Mouse (Mus musculus) heart, adult 2 months (tissue): ENCODE measurements around the gene Tbc1d30. TPM values are rescaled to one million over a fixed set of nuclear protein-coding genes. Genes with fewer than 3 reads are reported as not detected.
A peak's percentile ranks its signal among the peaks of the same experiment; 100 is the strongest.

Source experiments
- DNase-seq, 2 experiments: peaks; one replicate each; pipeline ENCODE4 v3.0.0; 2021
- H3K27ac ChIP-seq: fragments of 200-600 bp; 2 replicates; pipeline ENCODE4 v1.8.1; 2022
- H3K27me3 ChIP-seq: fragments of 200-500 bp; 2 replicates; pipeline ENCODE4 v1.6.1; 2012; ENCODE audit warnings: mild to moderate bottlenecking, low read length, inconsistent platforms, mixed read lengths; ENCODE audit not compliant: control insufficient read depth, insufficient read depth
- H3K36me3 ChIP-seq: fragments of 200-500 bp; 2 replicates; pipeline ENCODE4 v1.6.1; 2012; ENCODE audit warnings: low read length, inconsistent platforms; ENCODE audit not compliant: control insufficient read depth, insufficient read depth
- H3K4me1 ChIP-seq: fragments of 200-500 bp; 2 replicates; pipeline ENCODE4 v1.6.1; 2011; ENCODE audit warnings: low read length; ENCODE audit not compliant: control insufficient read depth, insufficient read depth
- H3K4me3 ChIP-seq: fragments of 200-600 bp; 2 replicates; pipeline ENCODE4 v1.8.1; 2022
- H3K79me2 ChIP-seq: fragments of 200-500 bp; replicated peaks from 2 replicates; pipeline ENCODE4 v1.6.1; 2012; ENCODE audit warnings: mild to moderate bottlenecking, inconsistent platforms, low read length, moderate library complexity, mixed read lengths; ENCODE audit not compliant: control insufficient read depth, insufficient read depth
- H3K9ac ChIP-seq: fragments of 200-500 bp; 2 replicates; pipeline ENCODE4 v1.6.1; 2012; ENCODE audit warnings: low read depth, mild to moderate bottlenecking, control low read depth, inconsistent platforms, low read length, mixed read lengths
- CTCF ChIP-seq: fragments of 200-600 bp; IDR thresholded peaks from 2 replicates; pipeline ENCODE4 v1.8.1; 2022; ENCODE audit warnings: antibody characterized with exemption, mild to moderate bottlenecking, moderate library complexity
- EP300 ChIP-seq: fragments of 200-500 bp; IDR thresholded peaks from 2 replicates; pipeline ENCODE4 v1.6.1; 2011; ENCODE audit warnings: low read depth, low read length, control low read depth; ENCODE audit not compliant: insufficient read depth
- POLR2A ChIP-seq: fragments of 200-500 bp; IDR thresholded peaks from 2 replicates; pipeline ENCODE4 v1.6.1; 2011; ENCODE audit warnings: mild to moderate bottlenecking, low read depth, low read length, control low read depth; ENCODE audit not compliant: insufficient read depth
- WGBS: fragments of 180-500 bp; shearing (Covaris S2); methylation state at CpG from one replicate; pipeline ENCODE4 v1.1.7; 2018; 5-methylcytosine and 5-hydroxymethylcytosine counted together
- intact Hi-C: fragments of 180-260 bp; cut with DNase I; formaldehyde crosslinking; loops from one replicate; pipeline ENCODE4 v1.15.1; 2025
- polyA plus RNA-seq: library from polyadenylated mRNA; depleted of rRNA; stranded (reverse); fragments of >200 nt; gene quantifications from 2 replicates; pipeline ENCODE4 v1.2.3, GENCODE M21; 2012
- total RNA-seq, 2 experiments: library from RNA; stranded (reverse); gene quantifications; 2 replicates each; pipeline ENCODE4 v1.2.3; 2021

Gene Tbc1d30
- total and polyA plus RNA-seq, 3 experiments, result 0.61 to 1.9 (median 1.8) TPM

GRCm38 (mm10) chr10:121228422-121228953, 122.6 kb downstream of the Tbc1d30 start:
- H3K4me1 ChIP-seq, result no peaks in the 10 kb centered on the region
- no peaks in the 10 kb centered on the region for H3K27me3 ChIP-seq
- DNase-seq, result no peak
- H3K27ac ChIP-seq, result no peak overlapping the region
- TF ChIP-seq EP300 (no peak), POLR2A (no peak), CTCF (no peak)
- no peaks in the 10 kb centered on the region for H3K36me3 ChIP-seq
- no peak overlapping the region for H3K4me3 ChIP-seq
- H3K79me2 ChIP-seq, result no peaks in the 10 kb centered on the region
- H3K9ac ChIP-seq, result no peak overlapping the region
- 86% methylated on average over 15 of the region's 15 CpGs for WGBS
- intact Hi-C loops, result no loop called here

- Histone ChIP-seq H3K9ac (no peak overlapping the region), H3K27me3 (no peaks in the 10 kb centered on the region), H3K27ac (no peak overlapping the region), H3K4me1 (no peaks in the 10 kb centered on the region), H3K36me3 (no peaks in the 10 kb centered on the region), H3K4me3 (no peak overlapping the region), H3K79me2 (no peaks in the 10 kb centered on the region)
- DNase-seq, result no peak
- 83% methylated on average over 16 of the region's 16 CpGs for WGBS
- intact Hi-C loops, result no loop called here
- TF ChIP-seq EP300 (no peak), CTCF (no peak), POLR2A (no peak)
These were observed 123.1 kb downstream of the Tbc1d30 start for GRCm38 (mm10) chr10:121227988-121228409.

- H3K79me2 ChIP-seq, result no peaks in the 10 kb centered on the region
- 82% methylated on average over 5 of the region's 5 CpGs for WGBS
These were observed 123.7 kb downstream of the Tbc1d30 start for GRCm38 (mm10) chr10:121227403-121227802.

GRCm38 (mm10) chr10:121225636-121226035, 125.4 kb downstream of the Tbc1d30 start:
- no peak overlapping the region for H3K27ac ChIP-seq
- H3K79me2 ChIP-seq, result no peaks in the 10 kb centered on the region
- intact Hi-C loops, result no loop called here
- H3K4me1 ChIP-seq, result no peaks in the 10 kb centered on the region
- WGBS, result 85% methylated on average over 6 of the region's 6 CpGs
- no peak overlapping the region for H3K4me3 ChIP-seq
- no peak overlapping the region for H3K9ac ChIP-seq
- DNase-seq, result no peak
- no peaks in the 10 kb centered on the region for H3K27me3 ChIP-seq
- no peaks in the 10 kb centered on the region for H3K36me3 ChIP-seq
- TF ChIP-seq POLR2A (no peak), CTCF (peak; percentile 39), EP300 (no peak)

More at GRCm38 (mm10) chr10:121227403-121227802, 123.7 kb downstream of the Tbc1d30 start:
- Histone ChIP-seq H3K27me3 (no peaks in the 10 kb centered on the region), H3K27ac (no peak overlapping the region), H3K4me3 (no peak overlapping the region), H3K9ac (no peak overlapping the region), H3K4me1 (no peaks in the 10 kb centered on the region), H3K36me3 (no peaks in the 10 kb centered on the region)
- TF ChIP-seq EP300 (no peak), CTCF (no peak), POLR2A (no peak)
- no peak for DNase-seq
- intact Hi-C loops, result no loop called here

- Histone ChIP-seq H3K79me2 (no peaks in the 10 kb centered on the region), H3K4me3 (no peak overlapping the region), H3K27ac (no peak overlapping the region), H3K27me3 (no peaks in the 10 kb centered on the region), H3K36me3 (no peaks in the 10 kb centered on the region), H3K4me1 (no peaks in the 10 kb centered on the region), H3K9ac (no peak overlapping the region)
- DNase-seq, result no peak
- intact Hi-C loops, result no loop called here
- WGBS, result 72% methylated on average over 4 of the region's 4 CpGs
- TF ChIP-seq CTCF (no peak), EP300 (no peak), POLR2A (no peak)
These were observed 128.2 kb downstream of the Tbc1d30 start for GRCm38 (mm10) chr10:121222881-121223280.

GRCm38 (mm10) chr10:121218616-121219015, 132.5 kb downstream of the Tbc1d30 start:
- intact Hi-C loops, result no loop called here
- Histone ChIP-seq H3K4me1 (no peaks in the 10 kb centered on the region), H3K27me3 (no peaks in the 10 kb centered on the region), H3K36me3 (no peaks in the 10 kb centered on the region), H3K9ac (no peak overlapping the region), H3K4me3 (no peak overlapping the region), H3K27ac (no peak overlapping the region), H3K79me2 (no peaks in the 10 kb centered on the region)
- DNase-seq, result no peak
- 72% methylated on average over 7 of the region's 7 CpGs for WGBS
- no peak for TF ChIP-seq EP300
- no peak for TF ChIP-seq POLR2A
